Mouse (Mus musculus): ENCODE results near the gene Madd. TPM values are rescaled to one million over a fixed set of nuclear protein-coding genes. Genes with fewer than 3 reads are reported as not detected.

The Madd gene
- polyA plus RNA-seq, 1 experiment from 2014 or later, result 6.8 TPM

DNA sequence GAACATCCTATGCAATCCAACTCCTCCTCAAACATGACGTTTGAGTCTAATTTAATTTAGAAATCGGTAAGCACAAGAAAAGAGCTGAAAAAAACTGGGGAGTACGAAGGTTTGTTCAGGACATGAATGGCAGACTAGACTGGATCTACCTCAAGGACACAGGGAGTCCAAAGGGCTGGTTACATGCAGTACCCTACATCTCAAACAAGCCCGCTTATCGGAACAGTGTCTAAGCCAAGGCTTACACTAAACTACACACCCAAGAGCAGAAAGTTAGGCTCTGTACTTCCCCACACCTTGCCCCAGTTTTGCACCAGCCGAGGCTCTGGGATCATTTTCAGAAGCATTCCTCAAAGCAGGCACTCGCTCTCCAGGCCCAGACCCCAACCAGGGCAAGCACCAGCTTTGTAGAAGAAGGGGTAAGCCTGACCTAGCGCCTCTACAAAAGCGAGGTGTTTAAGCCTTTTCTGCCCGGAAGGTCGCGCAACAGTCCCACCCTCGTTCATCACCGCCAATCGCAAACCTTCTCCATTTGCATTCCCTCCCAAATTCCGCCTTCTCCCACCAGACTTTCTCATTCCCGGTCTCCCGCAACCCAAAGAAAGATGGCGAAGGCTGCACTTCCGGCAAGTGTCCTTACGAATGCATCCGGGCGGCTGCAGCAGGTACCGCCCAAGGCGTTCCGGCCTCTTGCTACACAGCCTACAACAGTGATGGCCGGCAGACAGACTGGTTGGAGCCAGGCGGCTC is 18.8 kb upstream of the Madd start, which contains the start of the genes Nr1h3 and Acp2:
TSS of gene Nr1h3 (minus strand) at position 613 of the 750 bp plus-strand sequence.
TSS of gene Acp2 (plus strand) at position 664 of the 750 bp plus-strand sequence.
- Histone ChIP-seq H3K9me3 (replicated peaks; ENCODE audit: control insufficient read depth, low read length) (no peaks in the 10 kb centered on the region), H3K36me3 (ENCODE audit: control insufficient read depth, insufficient read depth, low read length) (peaks cover 11% of the 10 kb centered on the region; the same call in 1 of the 2 replicates), H3K27me3 (ENCODE audit: control insufficient read depth, insufficient read depth, low read length) (no peaks in the 10 kb centered on the region), H3K4me3 (ENCODE audit: low read depth, low read length) (peak within 1 kb of the TSS; percentile 57), H3K27ac (ENCODE audit: low read depth, low read length) (peak within 1 kb of the TSS; percentile 96), H3K4me2 (peak within 1 kb of the TSS; percentile 72), H3K9ac (ENCODE audit: low read depth, low read length) (peak within 1 kb of the TSS; percentile 90), H3K4me1 (ENCODE audit: control insufficient read depth, insufficient read depth, low read length) (peaks cover 4% of the 10 kb centered on the region)
- ATAC-seq (replicated peaks; ENCODE audit: insufficient number of reproducible peaks, low FRiP score, low TSS enrichment), result peak; percentile 90
- WGBS (ENCODE audit: insufficient replicate concordance), result 4% methylated on average over 28 of the region's 28 CpGs

- Histone ChIP-seq H3K4me2 (no peak overlapping the region), H3K9ac (ENCODE audit: low read depth, low read length) (no peak overlapping the region), H3K4me1 (ENCODE audit: control insufficient read depth, insufficient read depth, low read length) (peaks cover 15% of the 10 kb centered on the region), H3K36me3 (ENCODE audit: control insufficient read depth, insufficient read depth, low read length) (no peaks in the 10 kb centered on the region), H3K4me3 (ENCODE audit: low read depth, low read length) (no peak overlapping the region), H3K27ac (ENCODE audit: low read depth, low read length) (no peak overlapping the region), H3K27me3 (ENCODE audit: control insufficient read depth, insufficient read depth, low read length) (0 out of 2 replicates have a peak, but pooled peaks cover 3% of the 10 kb centered on the region), H3K9me3 (replicated peaks; ENCODE audit: control insufficient read depth, low read length) (no peaks in the 10 kb centered on the region)
- WGBS (ENCODE audit: insufficient replicate concordance), result 81% methylated on average over 3 of the region's 3 CpGs
- ATAC-seq (replicated peaks; ENCODE audit: insufficient number of reproducible peaks, low FRiP score, low TSS enrichment), result no peak
Observed at GRCm38 (mm10) chr2:91198888-91199287, 15.3 kb upstream of the Madd start.

DNA sequence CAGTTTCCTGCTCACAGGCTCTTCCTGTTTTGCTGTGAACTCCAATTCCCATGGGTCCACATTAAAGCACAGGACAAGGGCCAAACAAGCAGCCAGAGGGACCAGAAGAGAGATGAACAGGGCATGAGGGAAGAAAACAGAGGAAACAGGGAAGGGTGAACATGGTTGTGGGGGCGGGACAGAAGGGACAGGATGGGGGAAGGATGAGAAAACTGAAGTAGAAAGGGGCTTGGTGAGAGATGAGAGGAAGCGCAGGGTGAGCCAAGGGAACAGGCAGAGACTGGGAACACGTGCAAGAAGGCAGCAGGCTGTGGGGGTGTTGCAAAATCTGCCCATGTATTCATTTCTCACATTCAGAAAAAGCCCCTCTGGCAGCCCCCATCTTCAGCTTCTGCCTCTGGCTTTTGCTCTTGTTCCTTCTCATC is 13.0 kb upstream of the Madd start:
- no peak for ATAC-seq (replicated peaks; ENCODE audit: insufficient number of reproducible peaks, low FRiP score, low TSS enrichment)
- Histone ChIP-seq H3K4me2 (no peak overlapping the region), H3K27ac (ENCODE audit: low read depth, low read length) (no peak overlapping the region), H3K9me3 (replicated peaks; ENCODE audit: control insufficient read depth, low read length) (no peaks in the 10 kb centered on the region), H3K27me3 (ENCODE audit: control insufficient read depth, insufficient read depth, low read length) (0 out of 2 replicates have a peak, but pooled peaks cover 3% of the 10 kb centered on the region), H3K4me3 (ENCODE audit: low read depth, low read length) (no peak overlapping the region), H3K4me1 (ENCODE audit: control insufficient read depth, insufficient read depth, low read length) (peaks cover 10% of the 10 kb centered on the region; the same call in 1 of the 2 replicates), H3K36me3 (ENCODE audit: control insufficient read depth, insufficient read depth, low read length) (no peaks in the 10 kb centered on the region), H3K9ac (ENCODE audit: low read depth, low read length) (no peak overlapping the region)
- WGBS (ENCODE audit: insufficient replicate concordance), result 43% methylated on average over 3 of the region's 3 CpGs

DNA sequence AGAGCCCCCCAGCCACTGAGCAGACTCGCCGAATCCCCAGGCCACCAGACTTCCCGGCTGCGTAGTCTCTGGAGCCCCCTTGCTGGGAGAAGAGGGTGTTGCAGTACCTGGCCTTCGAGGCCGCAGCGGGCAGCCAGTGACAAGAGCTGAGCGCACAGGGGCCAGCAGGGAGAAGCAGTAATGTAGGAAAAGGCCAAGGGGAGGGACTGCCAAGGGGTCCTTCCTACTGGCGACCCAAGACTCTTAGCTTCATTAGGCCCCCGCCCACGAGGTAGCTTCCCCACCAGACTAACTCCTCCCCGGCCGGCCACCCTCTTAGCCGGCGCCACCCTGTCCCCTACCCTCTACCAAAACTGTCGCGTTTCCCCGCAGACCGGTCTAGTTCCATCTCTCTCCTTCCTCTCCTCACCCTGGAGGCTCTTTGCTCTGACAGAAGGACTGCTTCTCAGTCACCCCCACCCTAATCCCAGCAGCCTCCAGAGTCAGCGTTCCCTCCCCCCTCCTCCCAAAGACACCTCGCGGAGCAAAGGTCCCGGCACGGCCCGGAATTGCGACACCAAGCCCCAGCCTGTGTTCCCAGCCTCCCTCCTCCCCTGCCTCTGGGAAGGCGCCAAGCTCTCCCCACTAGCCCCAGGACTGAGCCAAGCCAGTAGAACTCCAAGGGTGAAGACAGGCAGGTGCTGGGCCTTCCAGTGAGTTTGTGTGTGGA is 11.1 kb upstream of the Madd start:
- Histone ChIP-seq H3K9ac (ENCODE audit: low read depth, low read length) (peak overlapping the region; percentile 71), H3K4me1 (ENCODE audit: control insufficient read depth, insufficient read depth, low read length) (peaks cover 10% of the 10 kb centered on the region; the same call in 1 of the 2 replicates), H3K4me2 (peak overlapping the region; percentile 80), H3K9me3 (replicated peaks; ENCODE audit: control insufficient read depth, low read length) (no peaks in the 10 kb centered on the region), H3K36me3 (ENCODE audit: control insufficient read depth, insufficient read depth, low read length) (no peaks in the 10 kb centered on the region), H3K27me3 (ENCODE audit: control insufficient read depth, insufficient read depth, low read length) (0 out of 2 replicates have a peak, but pooled peaks cover 3% of the 10 kb centered on the region), H3K4me3 (ENCODE audit: low read depth, low read length) (peak overlapping the region; percentile 37), H3K27ac (ENCODE audit: low read depth, low read length) (peak overlapping the region; percentile 58; the same call in 1 of the 2 replicates)
- WGBS (ENCODE audit: insufficient replicate concordance), result under 1% methylated on average over 27 of the region's 27 CpGs
- ATAC-seq (replicated peaks; ENCODE audit: insufficient number of reproducible peaks, low FRiP score, low TSS enrichment), result peak; percentile 79

- Histone ChIP-seq H3K27me3 (ENCODE audit: control insufficient read depth, insufficient read depth, low read length) (no peaks in the 10 kb centered on the region), H3K9me3 (replicated peaks; ENCODE audit: control insufficient read depth, low read length) (no peaks in the 10 kb centered on the region), H3K4me3 (ENCODE audit: low read depth, low read length) (no peak overlapping the region), H3K4me1 (ENCODE audit: control insufficient read depth, insufficient read depth, low read length) (peaks cover 10% of the 10 kb centered on the region; the same call in 1 of the 2 replicates), H3K36me3 (ENCODE audit: control insufficient read depth, insufficient read depth, low read length) (no peaks in the 10 kb centered on the region), H3K9ac (ENCODE audit: low read depth, low read length) (no peak overlapping the region), H3K4me2 (no peak overlapping the region), H3K27ac (ENCODE audit: low read depth, low read length) (no peak overlapping the region)
- no peak for ATAC-seq (replicated peaks; ENCODE audit: insufficient number of reproducible peaks, low FRiP score, low TSS enrichment)
- WGBS (ENCODE audit: insufficient replicate concordance), result 82% methylated on average over 16 of the region's 16 CpGs
Observed at GRCm38 (mm10) chr2:91190501-91190900, 6.9 kb upstream of the Madd start.

GRCm38 (mm10) chr2:91187431-91187830 is 3.8 kb upstream of the Madd start:
- no peak for ATAC-seq (replicated peaks; ENCODE audit: insufficient number of reproducible peaks, low FRiP score, low TSS enrichment)
- 54% methylated on average over 4 of the region's 4 CpGs for WGBS (ENCODE audit: insufficient replicate concordance)

GRCm38 (mm10) chr2:91186208-91186607 is 2.6 kb upstream of the Madd start:
- 77% methylated on average over 1 of the region's 1 CpGs for WGBS (ENCODE audit: insufficient replicate concordance)
- H3K4me2 ChIP-seq, result no peak overlapping the region
- H3K36me3 ChIP-seq (ENCODE audit: control insufficient read depth, insufficient read depth, low read length), result no peaks in the 10 kb centered on the region
- no peak for ATAC-seq (replicated peaks; ENCODE audit: insufficient number of reproducible peaks, low FRiP score, low TSS enrichment)
- H3K9me3 ChIP-seq (replicated peaks; ENCODE audit: control insufficient read depth, low read length), result no peaks in the 10 kb centered on the region
- H3K27ac ChIP-seq (ENCODE audit: low read depth, low read length), result no peak overlapping the region
- H3K9ac ChIP-seq (ENCODE audit: low read depth, low read length), result no peak overlapping the region
- no peak overlapping the region for H3K4me3 ChIP-seq (ENCODE audit: low read depth, low read length)
- no peaks in the 10 kb centered on the region for H3K27me3 ChIP-seq (ENCODE audit: control insufficient read depth, insufficient read depth, low read length)
- peaks cover 11% of the 10 kb centered on the region for H3K4me1 ChIP-seq (ENCODE audit: control insufficient read depth, insufficient read depth, low read length)

More at GRCm38 (mm10) chr2:91187431-91187830, 3.8 kb upstream of the Madd start:
- H3K9me3 ChIP-seq (replicated peaks; ENCODE audit: control insufficient read depth, low read length), result no peaks in the 10 kb centered on the region
- H3K9ac ChIP-seq (ENCODE audit: low read depth, low read length), result no peak overlapping the region
- H3K36me3 ChIP-seq (ENCODE audit: control insufficient read depth, insufficient read depth, low read length), result no peaks in the 10 kb centered on the region
- peaks cover 4% of the 10 kb centered on the region; the same call in 1 of the 2 replicates for H3K4me1 ChIP-seq (ENCODE audit: control insufficient read depth, insufficient read depth, low read length)
- no peak overlapping the region for H3K4me3 ChIP-seq (ENCODE audit: low read depth, low read length)
- H3K27ac ChIP-seq (ENCODE audit: low read depth, low read length), result no peak overlapping the region
- no peak overlapping the region for H3K4me2 ChIP-seq
- H3K27me3 ChIP-seq (ENCODE audit: control insufficient read depth, insufficient read depth, low read length), result no peaks in the 10 kb centered on the region

DNA sequence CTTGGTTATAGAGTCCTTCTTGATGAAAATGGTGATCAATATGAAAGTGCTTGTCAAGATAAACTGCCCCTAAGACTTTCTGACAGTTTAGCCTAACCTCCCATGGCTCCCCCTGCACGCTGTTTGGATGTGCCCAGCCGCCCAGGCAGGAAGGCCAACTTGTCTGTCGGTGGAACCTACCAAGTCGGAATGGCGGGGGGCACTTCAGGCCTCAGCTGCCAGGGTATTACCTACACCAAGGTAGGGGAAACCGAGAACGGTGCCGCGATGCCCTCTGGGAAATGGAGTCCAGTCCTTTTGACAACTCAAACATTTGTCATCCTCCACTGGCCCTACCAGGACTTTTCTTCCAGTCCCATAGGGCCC is 506 bp downstream of the Madd start:
- WGBS (ENCODE audit: insufficient replicate concordance), result under 1% methylated on average over 9 of the region's 9 CpGs
- H3K4me2 ChIP-seq, result peak overlapping the region; percentile 98
- H3K9me3 ChIP-seq (replicated peaks; ENCODE audit: control insufficient read depth, low read length), result no peaks in the 10 kb centered on the region
- H3K9ac ChIP-seq (ENCODE audit: low read depth, low read length), result peak overlapping the region; percentile 74
- peak overlapping the region; percentile 29 for H3K27ac ChIP-seq (ENCODE audit: low read depth, low read length)
- ATAC-seq (replicated peaks; ENCODE audit: insufficient number of reproducible peaks, low FRiP score, low TSS enrichment), result peak; percentile 91
- no peaks in the 10 kb centered on the region for H3K36me3 ChIP-seq (ENCODE audit: control insufficient read depth, insufficient read depth, low read length)
- no peaks in the 10 kb centered on the region for H3K27me3 ChIP-seq (ENCODE audit: control insufficient read depth, insufficient read depth, low read length)
- H3K4me1 ChIP-seq (ENCODE audit: control insufficient read depth, insufficient read depth, low read length), result peaks cover 11% of the 10 kb centered on the region
- H3K4me3 ChIP-seq (ENCODE audit: low read depth, low read length), result peak overlapping the region; percentile 94
